Mouse (Mus musculus): ENCODE measurements around the gene Nbas.

Gene Nbas

GRCm38 (mm10) chr12:13268826-13269449, at the start of gene Nbas:
Nbas (plus strand) TSS chr12:13269133.
- DNase-seq, result peak; percentile 79

- DNase-seq, result no peak
Measured at GRCm38 (mm10) chr12:13242453-13242852, 26.5 kb upstream of the Nbas start.

GRCm38 (mm10) chr12:13248691-13249572, 20.0 kb upstream of the Nbas start, which contains the start of gene Ddx1:
Ddx1 (minus strand) TSS chr12:13249213.
- DNase-seq, result peak; percentile 79

- DNase-seq, result no peak
Measured at GRCm38 (mm10) chr12:13249573-13249919, 19.4 kb upstream of the Nbas start.

GRCm38 (mm10) chr12:13255068-13255467, 13.9 kb upstream of the Nbas start:
- DNase-seq, result no peak

GRCm38 (mm10) chr12:13255701-13256100, 13.2 kb upstream of the Nbas start:
- no peak for DNase-seq

- no peak for DNase-seq
Measured at GRCm38 (mm10) chr12:13268412-13268811, 521 bp upstream of the Nbas start.

- DNase-seq, result peak; percentile 11
Measured at GRCm38 (mm10) chr12:13269570-13270390, 847 bp downstream of the Nbas start.

- no peak for DNase-seq
Measured at GRCm38 (mm10) chr12:13291453-13291852, 22.5 kb downstream of the Nbas start.

GRCm38 (mm10) chr12:13293421-13293881, 24.5 kb downstream of the Nbas start:
- DNase-seq, result no peak

- peak; percentile 10 for DNase-seq
Measured at GRCm38 (mm10) chr12:13303037-13303436, 34.1 kb downstream of the Nbas start.

GRCm38 (mm10) chr12:13313966-13314365, 45.0 kb downstream of the Nbas start:
- DNase-seq, result no peak

- no peak for DNase-seq
Measured at GRCm38 (mm10) chr12:13314384-13314783, 45.5 kb downstream of the Nbas start.

GRCm38 (mm10) chr12:13315081-13315480, 46.1 kb downstream of the Nbas start:
- no peak for DNase-seq

GRCm38 (mm10) chr12:13342535-13342934, 73.6 kb downstream of the Nbas start:
- DNase-seq, result no peak

GRCm38 (mm10) chr12:13356201-13356600, 87.3 kb downstream of the Nbas start:
- no peak for DNase-seq

- DNase-seq, result peak; percentile 36
Measured at GRCm38 (mm10) chr12:13356769-13357168, 87.8 kb downstream of the Nbas start.

GRCm38 (mm10) chr12:13357229-13357628, 88.3 kb downstream of the Nbas start:
- no peak for DNase-seq

- DNase-seq, result no peak
Measured at GRCm38 (mm10) chr12:13358849-13359248, 89.9 kb downstream of the Nbas start.

GRCm38 (mm10) chr12:13360183-13360811, 91.4 kb downstream of the Nbas start:
- no peak for DNase-seq

- no peak for DNase-seq
Measured at GRCm38 (mm10) chr12:13381580-13381979, 112.6 kb downstream of the Nbas start.

GRCm38 (mm10) chr12:13382046-13382445, 113.1 kb downstream of the Nbas start:
- no peak for DNase-seq

GRCm38 (mm10) chr12:13389644-13390043, 120.7 kb downstream of the Nbas start:
- DNase-seq, result no peak
